Mouse (Mus musculus): Measurements from ENCODE around the gene Tbc1d13. TPM values are rescaled to one million over a fixed set of nuclear protein-coding genes. Genes with fewer than 3 reads are reported as not detected.
"Not testable (repeated sequence)": the region's sequence is repeated elsewhere in the genome, so short reads cannot be mapped to it uniquely, and the experiment has no call there.

Tbc1d13 gene
- polyA plus RNA-seq, 1 experiment from 2014 or later, result 20.4 TPM

DNA sequence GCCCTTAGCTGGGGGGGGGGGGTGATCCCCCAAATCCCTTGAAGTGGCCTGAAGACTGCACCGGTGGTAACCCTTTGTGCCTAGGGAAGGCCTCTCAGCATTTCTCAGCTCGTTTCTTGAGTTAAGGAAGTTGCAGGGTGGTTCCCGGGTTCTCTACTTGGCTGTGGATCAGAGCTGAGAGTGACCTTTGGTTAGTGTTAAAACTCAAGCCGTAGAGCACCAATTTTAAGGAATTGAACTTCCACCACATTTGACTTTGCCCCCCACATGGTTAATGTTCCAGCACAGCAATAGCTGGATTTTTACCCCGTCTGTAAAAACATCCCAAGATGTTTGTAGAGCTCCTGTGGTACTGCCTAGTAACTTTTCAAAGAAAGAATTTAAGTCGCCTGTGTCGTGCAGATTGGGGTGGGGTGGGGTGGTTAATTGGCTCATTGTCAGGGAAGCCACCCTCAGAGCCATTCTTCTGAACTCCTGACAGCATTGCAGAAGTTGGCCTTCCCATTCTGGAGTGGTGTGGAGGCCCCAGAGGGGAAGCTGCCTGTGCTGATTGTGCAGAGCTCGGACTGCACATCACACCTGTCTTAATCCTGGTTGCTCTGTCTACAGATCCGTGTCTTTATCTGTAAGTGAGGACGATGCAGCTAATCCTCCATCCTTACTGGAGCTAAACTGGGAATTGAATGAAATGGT, 1.5 kb downstream of the Tbc1d13 start:
- Histone ChIP-seq H3K4me1 (ENCODE audit: control insufficient read depth, insufficient read depth, low read length) (peaks cover 14% of the 10 kb centered on the region), H3K27me3 (ENCODE audit: control insufficient read depth, insufficient read depth, low read length) (no peaks in the 10 kb centered on the region), H3K4me2 (ENCODE audit: low read length) (peak overlapping the region; percentile 68), H3K9me3 (ENCODE audit: control insufficient read depth, low read length) (no peaks in the 10 kb centered on the region), H3K9ac (replicated peaks; ENCODE audit: low read length) (peak overlapping the region; percentile 70; the same call in 1 of the 2 replicates), H3K27ac (replicated peaks; ENCODE audit: low read depth, low read length) (no peak overlapping the region), H3K4me3 (replicated peaks; ENCODE audit: low read depth, low read length) (peak overlapping the region; percentile 75), H3K36me3 (ENCODE audit: control insufficient read depth, insufficient read depth, low read length) (peaks cover 28% of the 10 kb centered on the region)
- ATAC-seq (ENCODE audit: low FRiP score, low TSS enrichment) (no peak), DNase-seq (no peak)
- WGBS, result 57% methylated on average over 10 of the region's 10 CpGs

DNA sequence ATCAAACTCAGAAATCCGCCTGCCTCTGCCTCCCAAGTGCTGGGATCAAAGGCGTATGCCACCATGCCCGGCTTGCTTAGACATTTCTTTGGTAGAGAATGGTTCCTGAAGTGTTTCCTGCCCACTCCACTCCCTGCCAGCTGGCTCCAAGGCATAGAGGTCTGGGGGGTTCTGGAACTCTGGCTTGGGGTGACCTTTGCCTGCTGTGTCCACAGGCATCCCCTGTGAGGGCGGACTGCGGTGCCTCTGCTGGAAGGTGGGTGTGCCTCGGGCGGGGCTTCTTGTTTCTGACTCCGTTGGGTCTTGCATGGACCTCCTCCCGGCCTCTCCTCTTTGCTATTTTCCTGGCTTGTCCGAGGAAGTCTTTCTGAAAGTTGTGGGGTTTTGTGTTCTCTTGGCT, 2.9 kb downstream of the Tbc1d13 start:
- peaks cover 42% of the 10 kb centered on the region for H3K36me3 ChIP-seq (ENCODE audit: control insufficient read depth, insufficient read depth, low read length)
- WGBS, result 95% methylated on average over 10 of the region's 10 CpGs

DNA sequence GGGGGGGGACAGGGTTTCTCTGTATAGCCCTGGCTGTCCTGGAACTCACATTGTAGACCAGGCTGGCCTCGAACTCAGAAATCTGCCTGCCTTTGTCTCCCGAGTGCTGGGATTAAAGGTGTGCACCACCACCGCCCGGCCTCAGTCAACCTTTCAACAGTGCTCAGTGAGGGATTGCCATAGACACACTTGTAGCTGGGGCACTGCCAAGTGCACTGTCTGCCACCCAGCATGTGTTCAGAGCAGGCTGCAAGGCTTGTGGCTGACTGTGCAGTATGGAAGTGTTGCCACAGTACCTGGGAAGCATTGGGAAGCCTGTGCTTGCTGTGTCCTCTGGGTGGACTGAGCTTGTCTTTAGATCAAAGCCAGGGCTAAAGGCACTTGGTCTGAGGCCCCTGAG, 6.5 kb downstream of the Tbc1d13 start:
- not testable (repeated sequence) for H3K27me3 ChIP-seq (ENCODE audit: control insufficient read depth, insufficient read depth, low read length); ATAC-seq (ENCODE audit: low FRiP score, low TSS enrichment); H3K27ac ChIP-seq (replicated peaks; ENCODE audit: low read depth, low read length); DNase-seq; H3K4me3 ChIP-seq (replicated peaks; ENCODE audit: low read depth, low read length); H3K4me1 ChIP-seq (ENCODE audit: control insufficient read depth, insufficient read depth, low read length); H3K9me3 ChIP-seq (ENCODE audit: control insufficient read depth, low read length); H3K9ac ChIP-seq (replicated peaks; ENCODE audit: low read length); H3K4me2 ChIP-seq (ENCODE audit: low read length)
- WGBS, result 92% methylated on average over 4 of the region's 4 CpGs
- H3K36me3 ChIP-seq (ENCODE audit: control insufficient read depth, insufficient read depth, low read length), result peaks cover 78% of the 10 kb centered on the region

More for the DNA sequence above, 2.9 kb downstream of the Tbc1d13 start:
- Histone ChIP-seq H3K27ac (replicated peaks; ENCODE audit: low read depth, low read length) (no peak overlapping the region), H3K9me3 (ENCODE audit: control insufficient read depth, low read length) (no peaks in the 10 kb centered on the region), H3K4me1 (ENCODE audit: control insufficient read depth, insufficient read depth, low read length) (peaks cover 14% of the 10 kb centered on the region), H3K27me3 (ENCODE audit: control insufficient read depth, insufficient read depth, low read length) (no peaks in the 10 kb centered on the region), H3K4me2 (ENCODE audit: low read length) (no peak overlapping the region), H3K4me3 (replicated peaks; ENCODE audit: low read depth, low read length) (no peak overlapping the region), H3K9ac (replicated peaks; ENCODE audit: low read length) (no peak overlapping the region)
- ATAC-seq (ENCODE audit: low FRiP score, low TSS enrichment), result no peak
- DNase-seq, result no peak

GRCm38 (mm10) chr2:30144436-30144835, 10.9 kb downstream of the Tbc1d13 start:
- H3K4me1 ChIP-seq (ENCODE audit: control insufficient read depth, insufficient read depth, low read length), result no peaks in the 10 kb centered on the region
- H3K9me3 ChIP-seq (ENCODE audit: control insufficient read depth, low read length), result no peaks in the 10 kb centered on the region
- no peaks in the 10 kb centered on the region for H3K27me3 ChIP-seq (ENCODE audit: control insufficient read depth, insufficient read depth, low read length)
- DNase-seq (no peak), ATAC-seq (ENCODE audit: low FRiP score, low TSS enrichment) (no peak)
- no peak overlapping the region for H3K9ac ChIP-seq (replicated peaks; ENCODE audit: low read length)
- no peak overlapping the region for H3K4me3 ChIP-seq (replicated peaks; ENCODE audit: low read depth, low read length)
- 95% methylated on average over 4 of the region's 4 CpGs for WGBS
- H3K36me3 ChIP-seq (ENCODE audit: control insufficient read depth, insufficient read depth, low read length), result peaks cover 90% of the 10 kb centered on the region
- H3K4me2 ChIP-seq (ENCODE audit: low read length), result no peak overlapping the region
- H3K27ac ChIP-seq (replicated peaks; ENCODE audit: low read depth, low read length), result no peak overlapping the region

- H3K4me2 ChIP-seq (ENCODE audit: low read length), result no peak overlapping the region
- peaks cover 83% of the 10 kb centered on the region for H3K36me3 ChIP-seq (ENCODE audit: control insufficient read depth, insufficient read depth, low read length)
- H3K4me1 ChIP-seq (ENCODE audit: control insufficient read depth, insufficient read depth, low read length), result no peaks in the 10 kb centered on the region
- H3K4me3 ChIP-seq (replicated peaks; ENCODE audit: low read depth, low read length), result no peak overlapping the region
- DNase-seq (no peak), ATAC-seq (ENCODE audit: low FRiP score, low TSS enrichment) (no peak)
- no peaks in the 10 kb centered on the region for H3K27me3 ChIP-seq (ENCODE audit: control insufficient read depth, insufficient read depth, low read length)
- WGBS, result 95% methylated on average over 4 of the region's 4 CpGs
- no peak overlapping the region for H3K27ac ChIP-seq (replicated peaks; ENCODE audit: low read depth, low read length)
- no peaks in the 10 kb centered on the region for H3K9me3 ChIP-seq (ENCODE audit: control insufficient read depth, low read length)
- H3K9ac ChIP-seq (replicated peaks; ENCODE audit: low read length), result no peak overlapping the region
Observed at GRCm38 (mm10) chr2:30147466-30147865, 13.9 kb downstream of the Tbc1d13 start.

- Histone ChIP-seq H3K4me2 (ENCODE audit: low read length) (no peak overlapping the region), H3K4me1 (ENCODE audit: control insufficient read depth, insufficient read depth, low read length) (no peaks in the 10 kb centered on the region), H3K36me3 (ENCODE audit: control insufficient read depth, insufficient read depth, low read length) (peaks cover 44% of the 10 kb centered on the region), H3K9me3 (ENCODE audit: control insufficient read depth, low read length) (no peaks in the 10 kb centered on the region), H3K27ac (replicated peaks; ENCODE audit: low read depth, low read length) (no peak overlapping the region), H3K9ac (replicated peaks; ENCODE audit: low read length) (no peak overlapping the region), H3K4me3 (replicated peaks; ENCODE audit: low read depth, low read length) (no peak overlapping the region), H3K27me3 (ENCODE audit: control insufficient read depth, insufficient read depth, low read length) (no peaks in the 10 kb centered on the region)
- ATAC-seq (ENCODE audit: low FRiP score, low TSS enrichment) (no peak), DNase-seq (no peak)
- 90% methylated on average over 11 of the region's 11 CpGs for WGBS
Observed at GRCm38 (mm10) chr2:30151840-30152239, 18.3 kb downstream of the Tbc1d13 start.

DNA sequence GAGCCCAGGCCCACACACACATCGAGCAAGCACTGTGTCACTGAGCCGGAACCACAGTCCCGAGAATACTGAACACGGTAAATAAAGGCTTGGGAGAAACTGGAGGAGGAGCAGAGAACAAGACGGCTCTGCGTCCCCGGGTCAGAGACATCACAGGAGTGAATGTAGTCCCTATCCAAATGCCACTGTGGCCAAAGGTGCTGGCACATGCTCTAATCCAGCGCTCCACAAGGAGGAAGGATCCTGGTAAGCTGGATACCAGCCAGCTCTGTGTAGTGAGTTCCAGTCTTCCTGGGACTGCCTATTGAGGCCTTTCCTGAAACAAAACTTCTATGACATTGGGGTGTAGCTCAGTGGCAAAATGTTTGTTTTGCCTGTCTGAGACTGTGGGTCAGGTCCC, 19.1 kb downstream of the Tbc1d13 start:
- 70% methylated on average over 8 of the region's 8 CpGs for WGBS
- no peaks in the 10 kb centered on the region for H3K9me3 ChIP-seq (ENCODE audit: control insufficient read depth, low read length)
- no peaks in the 10 kb centered on the region for H3K27me3 ChIP-seq (ENCODE audit: control insufficient read depth, insufficient read depth, low read length)
- H3K36me3 ChIP-seq (ENCODE audit: control insufficient read depth, insufficient read depth, low read length), result peaks cover 37% of the 10 kb centered on the region
- no peak overlapping the region for H3K9ac ChIP-seq (replicated peaks; ENCODE audit: low read length)
- no peak overlapping the region for H3K4me3 ChIP-seq (replicated peaks; ENCODE audit: low read depth, low read length)
- no peaks in the 10 kb centered on the region for H3K4me1 ChIP-seq (ENCODE audit: control insufficient read depth, insufficient read depth, low read length)
- ATAC-seq (ENCODE audit: low FRiP score, low TSS enrichment) (no peak), DNase-seq (no peak)
- H3K4me2 ChIP-seq (ENCODE audit: low read length), result no peak overlapping the region
- H3K27ac ChIP-seq (replicated peaks; ENCODE audit: low read depth, low read length), result no peak overlapping the region

DNA sequence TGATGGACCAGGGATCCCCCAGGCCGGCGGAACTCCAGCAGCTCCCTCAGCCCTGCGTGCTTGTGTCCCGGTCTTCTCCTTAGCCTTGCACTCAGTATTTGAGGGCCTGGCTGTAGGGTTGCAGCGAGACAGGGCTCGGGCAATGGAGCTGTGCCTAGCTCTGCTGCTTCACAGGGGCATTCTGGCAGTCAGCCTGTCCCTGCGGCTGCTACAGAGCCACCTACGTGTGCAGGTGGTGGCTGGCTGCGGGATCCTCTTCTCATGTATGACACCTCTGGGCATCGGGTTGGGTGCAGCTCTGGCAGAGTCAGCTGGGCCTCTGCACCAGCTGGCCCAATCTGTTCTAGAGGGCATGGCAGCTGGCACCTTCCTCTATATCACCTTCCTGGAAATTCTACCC, 26.3 kb downstream of the Tbc1d13 start:
- not testable (repeated sequence) for H3K9me3 ChIP-seq (ENCODE audit: control insufficient read depth, low read length); H3K27me3 ChIP-seq (ENCODE audit: control insufficient read depth, insufficient read depth, low read length); H3K4me1 ChIP-seq (ENCODE audit: control insufficient read depth, insufficient read depth, low read length); H3K4me2 ChIP-seq (ENCODE audit: low read length); DNase-seq; H3K4me3 ChIP-seq (replicated peaks; ENCODE audit: low read depth, low read length); H3K36me3 ChIP-seq (ENCODE audit: control insufficient read depth, insufficient read depth, low read length); ATAC-seq (ENCODE audit: low FRiP score, low TSS enrichment); H3K27ac ChIP-seq (replicated peaks; ENCODE audit: low read depth, low read length); H3K9ac ChIP-seq (replicated peaks; ENCODE audit: low read length)
- 88% methylated on average over 7 of the region's 10 CpGs for WGBS

DNA sequence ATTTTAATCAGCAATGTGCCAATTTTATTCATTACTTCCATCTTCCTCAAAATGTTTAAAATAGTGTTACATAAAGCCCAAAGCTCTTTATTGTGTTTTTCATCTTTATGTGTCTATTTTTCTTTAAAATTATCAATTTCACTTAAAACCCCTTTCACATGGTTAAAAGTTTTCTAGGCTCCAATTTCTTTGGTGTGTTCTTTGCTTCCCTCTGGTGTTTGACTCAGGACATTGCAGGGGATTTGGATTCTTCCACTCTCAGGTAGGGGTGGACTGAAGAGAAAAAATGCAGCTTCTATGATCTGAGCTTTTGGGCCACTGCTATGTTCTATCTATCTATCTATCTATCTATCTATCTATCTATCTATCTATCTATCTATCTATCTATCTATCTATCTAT, 28.3 kb downstream of the Tbc1d13 start:
- Histone ChIP-seq H3K4me1 (ENCODE audit: control insufficient read depth, insufficient read depth, low read length) (no peaks in the 10 kb centered on the region), H3K4me2 (ENCODE audit: low read length) (no peak overlapping the region), H3K4me3 (replicated peaks; ENCODE audit: low read depth, low read length) (no peak overlapping the region), H3K36me3 (ENCODE audit: control insufficient read depth, insufficient read depth, low read length) (no peaks in the 10 kb centered on the region), H3K9me3 (ENCODE audit: control insufficient read depth, low read length) (no peaks in the 10 kb centered on the region), H3K27ac (replicated peaks; ENCODE audit: low read depth, low read length) (no peak overlapping the region), H3K9ac (replicated peaks; ENCODE audit: low read length) (no peak overlapping the region), H3K27me3 (ENCODE audit: control insufficient read depth, insufficient read depth, low read length) (no peaks in the 10 kb centered on the region)
- DNase-seq, result peak; percentile 85
- ATAC-seq (ENCODE audit: low FRiP score, low TSS enrichment), result no peak
